Mouse (Mus musculus) urinary bladder, postnatal 36 days (tissue): ENCODE results near the gene Enthd1.

Source experiments
- DNase-seq, 2 experiments: peaks; one replicate each; pipeline ENCODE4 v3.0.0; 2022; ENCODE audit warnings: low spot score in 2 of 2, mixed read lengths in 1 of 2

Gene Enthd1

GRCm38 (mm10) chr15:80410661-80411060, 154.3 kb downstream of the Enthd1 start:
- DNase-seq: no peak

GRCm38 (mm10) chr15:80407873-80408272, 157.1 kb downstream of the Enthd1 start:
- no peak for DNase-seq
